ENCODE assay signal across 18 mouse cellular contexts in the genomic region with DNA sequence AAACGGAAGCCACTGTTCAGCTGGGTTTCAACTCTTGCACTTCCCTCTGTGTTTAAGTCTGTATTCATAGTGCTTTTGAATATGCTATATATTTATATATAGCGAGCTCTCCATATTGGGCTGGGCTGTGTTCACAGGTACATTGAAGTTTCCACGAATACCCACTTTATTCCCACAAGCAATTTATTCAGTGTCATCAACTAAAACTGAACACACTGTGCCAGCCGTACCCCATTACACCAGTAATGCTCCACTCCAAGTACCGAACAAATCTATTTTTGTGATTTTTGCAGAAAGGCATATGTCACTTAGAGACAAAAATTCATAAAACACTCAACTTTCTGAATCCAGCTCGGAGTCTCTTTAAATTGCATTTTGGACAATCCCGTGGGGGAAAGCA.
"Had no signal": no experiment of that assay in that cellular context is flagged by ENCODE, and none has a peak within 500 bp of the region (broad histone marks: within the 10 kb centered on the region; RNA-seq: fewer than 3 reads in every experiment).

No protein-coding gene starts in this region.

- H3K4me3 ChIP-seq: midbrain, embryonic 10.5 days; midbrain, embryonic 12.5 days; myocyte; neural tube, embryonic 13.5 days; neural tube, embryonic 15.5 days had no signal

- H3K36me3 ChIP-seq: midbrain, embryonic 10.5 days; midbrain, embryonic 12.5 days; neural tube, embryonic 13.5 days; neural tube, embryonic 15.5 days had no signal

- ATAC-seq: midbrain, embryonic 16.5 days had no signal

- H3K27ac ChIP-seq: midbrain, embryonic 10.5 days; midbrain, embryonic 12.5 days; neural tube, embryonic 13.5 days; neural tube, embryonic 15.5 days had no signal

- H3K4me2 ChIP-seq: lung, embryonic 14.5 days; midbrain, embryonic 12.5 days; neural tube, embryonic 13.5 days; neural tube, embryonic 15.5 days had no signal

- H3K9me3 ChIP-seq: midbrain, embryonic 10.5 days; midbrain, embryonic 12.5 days; neural tube, embryonic 13.5 days; neural tube, embryonic 15.5 days had no signal

- DNase-seq: lung, adult 18-20 months; lung, embryonic 14.5 days; lung, postnatal 10 days; lung, postnatal 4 days; midbrain, embryonic 14.5 days; retina, postnatal 1 day; right cerebral cortex, postnatal 25 days; right cerebral cortex, postnatal 4 days; spleen, adult 18-20 months; thymus, adult 2 months; thymus, postnatal 25 days; thymus, postnatal 4 days had no signal

- H3K4me1 ChIP-seq: midbrain, embryonic 10.5 days; midbrain, embryonic 12.5 days; neural tube, embryonic 13.5 days; neural tube, embryonic 15.5 days had no signal

- H3K9ac ChIP-seq: lung, embryonic 14.5 days; midbrain, embryonic 12.5 days; neural tube, embryonic 13.5 days; neural tube, embryonic 15.5 days had no signal

- H3K27me3 ChIP-seq: midbrain, embryonic 12.5 days; neural tube, embryonic 13.5 days; neural tube, embryonic 15.5 days had no signal
